Mouse (Mus musculus) MEL (cell line): ENCODE results near the gene Angptl4. TPM values are rescaled to one million over a fixed set of nuclear protein-coding genes. Genes with fewer than 3 reads are reported as not detected.

ENCODE experiments used
- DNase-seq: peaks from one replicate; pipeline ENCODE4 v3.0.0; 2011; ENCODE audit warnings: low read depth, low spot score
- H3K27ac ChIP-seq: 2 replicates; pipeline ENCODE4 v1.5.1; 2012; ENCODE audit warnings: low read depth, mild to moderate bottlenecking, control low read depth, low read length, moderate library complexity; ENCODE audit not compliant: control insufficient read depth
- H3K27me3 ChIP-seq, 2 experiments: fragments of 150-350 bp in 1 of 2; sonication (generic) in 1 of 2; 2 replicates each; pipeline ENCODE4 v1.6.1; 2012; ENCODE audit warnings: low read length in 2 of 2, mild to moderate bottlenecking in 2 of 2, improper control_type of control experiment in 1 of 2, moderate library complexity in 1 of 2; ENCODE audit not compliant: insufficient read depth in 2 of 2, control insufficient read depth in 1 of 2
- H3K36me3 ChIP-seq, 2 experiments: 2 replicates each; pipeline ENCODE4 v1.6.1; 2012 to 2014; ENCODE audit warnings: low read length in 2 of 2, improper control_type of control experiment in 1 of 2, inconsistent platforms in 1 of 2, mild to moderate bottlenecking in 1 of 2; ENCODE audit not compliant: insufficient read depth in 2 of 2, control insufficient read depth in 1 of 2
- H3K4me1 ChIP-seq, 2 experiments: fragments of 150-350 bp in 1 of 2; sonication (generic) in 1 of 2; 2 replicates each; pipeline ENCODE4 v1.6.1; 2012; ENCODE audit warnings: low read length in 2 of 2, improper control_type of control experiment in 1 of 2, mild to moderate bottlenecking in 1 of 2; ENCODE audit not compliant: insufficient read depth in 2 of 2, control insufficient read depth in 1 of 2
- H3K4me3 ChIP-seq, 2 experiments: fragments of 150-350 bp in 1 of 2; sonication (generic) in 1 of 2; 2 replicates each; pipeline ENCODE4 v1.5.1; 2012; ENCODE audit warnings: low read depth in 2 of 2, low read length in 2 of 2, mild to moderate bottlenecking in 2 of 2, moderate library complexity in 2 of 2, control low read depth in 1 of 2, improper control_type of control experiment in 1 of 2; ENCODE audit not compliant: control insufficient read depth in 1 of 2, insufficient read depth in 1 of 2
- H3K79me2 ChIP-seq: 2 replicates; pipeline ENCODE4 v1.6.1; 2012; ENCODE audit warnings: mild to moderate bottlenecking, low read length, moderate library complexity; ENCODE audit not compliant: control insufficient read depth, poor library complexity, insufficient read depth
- H3K9ac ChIP-seq: 2 replicates; pipeline ENCODE4 v1.6.1; 2012; ENCODE audit warnings: low read depth, mild to moderate bottlenecking, control low read depth, low read length, moderate library complexity; ENCODE audit not compliant: control insufficient read depth, poor library complexity, severe bottlenecking
- H3K9me3 ChIP-seq: fragments of 150-350 bp; sonication (generic); replicated peaks from 2 replicates; pipeline ENCODE4 v1.6.1; 2012; ENCODE audit warnings: mild to moderate bottlenecking, low read length, improper control_type of control experiment, moderate library complexity; ENCODE audit not compliant: insufficient read depth
- BHLHE40 ChIP-seq: IDR thresholded peaks from 2 replicates; pipeline ENCODE4 v1.6.1; 2012; ENCODE audit warnings: low read depth, mild to moderate bottlenecking, inconsistent platforms, low read length, improper control_type of control experiment, borderline replicate concordance
- CTCF ChIP-seq, 3 experiments: IDR thresholded peaks in 2 of 3; conservative IDR thresholded peaks in 1 of 3; 2 replicates each; pipeline ENCODE4 v1.5.1; 2011 to 2012; ENCODE audit warnings: low read length in 3 of 3, low read depth in 2 of 3, mild to moderate bottlenecking in 2 of 3, improper control_type of control experiment in 1 of 3, inconsistent platforms in 1 of 3, mixed read lengths in 1 of 3, moderate library complexity in 1 of 3; ENCODE audit not compliant: control insufficient read depth in 1 of 3, insufficient read depth in 1 of 3, poor library complexity in 1 of 3, severe bottlenecking in 1 of 3
- ELF1 ChIP-seq: IDR thresholded peaks from 2 replicates; pipeline ENCODE4 v1.6.1; 2014; ENCODE audit warnings: low read depth, mild to moderate bottlenecking, inconsistent platforms, low read length, improper control_type of control experiment, moderate library complexity
- EP300 ChIP-seq, 2 experiments: IDR thresholded peaks; 2 replicates each; pipeline ENCODE4 v1.6.1; 2011; ENCODE audit warnings: improper control_type of control experiment in 2 of 2, low read length in 2 of 2, low read depth in 1 of 2, mild to moderate bottlenecking in 1 of 2
- ETS1 ChIP-seq: IDR thresholded peaks from 2 replicates; pipeline ENCODE4 v1.6.1; 2012; ENCODE audit warnings: low read depth, mild to moderate bottlenecking, inconsistent platforms, low read length, improper control_type of control experiment, moderate library complexity
- GABPA ChIP-seq: IDR thresholded peaks from 2 replicates; pipeline ENCODE4 v1.6.1; 2012; ENCODE audit warnings: low read depth, mild to moderate bottlenecking, inconsistent platforms, low read length, improper control_type of control experiment, moderate library complexity
- GATA1 ChIP-seq: IDR thresholded peaks from 2 replicates; pipeline ENCODE4 v1.6.1; 2011; ENCODE audit warnings: low read depth, low read length, improper control_type of control experiment
- HCFC1 ChIP-seq: IDR thresholded peaks from 2 replicates; pipeline ENCODE4 v1.6.1; 2012; ENCODE audit warnings: low read depth, mild to moderate bottlenecking, inconsistent platforms, low read length, improper control_type of control experiment, moderate library complexity
- JUND ChIP-seq: IDR thresholded peaks from 2 replicates; pipeline ENCODE4 v1.6.1; 2011; ENCODE audit warnings: low read depth, mild to moderate bottlenecking, improper control_type of control experiment, low read length
- KAT2A ChIP-seq: conservative IDR thresholded peaks from 2 replicates; pipeline ENCODE4 v1.6.1; 2012; ENCODE audit warnings: low read depth, low read length, improper control_type of control experiment, inconsistent platforms
- MAFK ChIP-seq: IDR thresholded peaks from 2 replicates; pipeline ENCODE4 v1.6.1; 2011; ENCODE audit warnings: low read depth, mild to moderate bottlenecking, low read length, improper control_type of control experiment, borderline replicate concordance
- MAX ChIP-seq: IDR thresholded peaks from 2 replicates; pipeline ENCODE4 v1.6.1; 2011; ENCODE audit warnings: low read length, improper control_type of control experiment
- MAZ ChIP-seq: IDR thresholded peaks from 2 replicates; pipeline ENCODE4 v1.6.1; 2012; ENCODE audit warnings: low read depth, mild to moderate bottlenecking, inconsistent platforms, low read length, improper control_type of control experiment
- MEF2A ChIP-seq: IDR thresholded peaks from 2 replicates; pipeline ENCODE4 v1.6.1; 2014; ENCODE audit warnings: low read depth, mild to moderate bottlenecking, inconsistent platforms, low read length, improper control_type of control experiment; ENCODE audit not compliant: poor library complexity, insufficient replicate concordance, severe bottlenecking; ENCODE audit errors: extremely low read depth
- MXI1 ChIP-seq: IDR thresholded peaks from 2 replicates; pipeline ENCODE4 v1.6.1; 2011; ENCODE audit warnings: mild to moderate bottlenecking, low read depth, low read length, improper control_type of control experiment
- MYC ChIP-seq: IDR thresholded peaks from 2 replicates; pipeline ENCODE4 v1.6.1; 2011; ENCODE audit warnings: low read depth, mild to moderate bottlenecking, low read length, improper control_type of control experiment, moderate library complexity
- NELFE ChIP-seq: IDR thresholded peaks from 2 replicates; pipeline ENCODE4 v1.6.1; 2011; ENCODE audit warnings: low read depth, low read length, improper control_type of control experiment
- NRF1 ChIP-seq: IDR thresholded peaks from 2 replicates; pipeline ENCODE4 v1.6.1; 2014; ENCODE audit warnings: low read depth, mild to moderate bottlenecking, inconsistent platforms, low read length, improper control_type of control experiment, moderate library complexity; ENCODE audit not compliant: poor library complexity, insufficient read depth, severe bottlenecking
- POLR2AphosphoS5 ChIP-seq: IDR thresholded peaks from 2 replicates; pipeline ENCODE4 v1.6.1; 2012; ENCODE audit warnings: low read depth, borderline replicate concordance, mild to moderate bottlenecking, inconsistent platforms, low read length, moderate library complexity, mixed read lengths
- RAD21 ChIP-seq: IDR thresholded peaks from 2 replicates; pipeline ENCODE4 v1.6.1; 2011; ENCODE audit warnings: mild to moderate bottlenecking, low read depth, low read length, improper control_type of control experiment
- RCOR1 ChIP-seq: IDR thresholded peaks from 2 replicates; pipeline ENCODE4 v1.6.1; 2012; ENCODE audit warnings: low read depth, mild to moderate bottlenecking, inconsistent platforms, low read length, improper control_type of control experiment
- SMC3 ChIP-seq: IDR thresholded peaks from 2 replicates; pipeline ENCODE4 v1.6.1; 2011; ENCODE audit warnings: low read depth, low read length, improper control_type of control experiment
- UBTF ChIP-seq: IDR thresholded peaks from 2 replicates; pipeline ENCODE4 v1.6.1; 2012; ENCODE audit warnings: low read depth, mild to moderate bottlenecking, inconsistent platforms, low read length, improper control_type of control experiment, moderate library complexity, borderline replicate concordance; ENCODE audit not compliant: insufficient read depth
- USF1 ChIP-seq: IDR thresholded peaks from 2 replicates; pipeline ENCODE4 v1.6.1; 2014; ENCODE audit warnings: low read depth, mild to moderate bottlenecking, inconsistent platforms, low read length, improper control_type of control experiment, moderate library complexity
- USF2 ChIP-seq, 2 experiments: IDR thresholded peaks; 2 replicates each; pipeline ENCODE4 v1.6.1; 2011 to 2012; ENCODE audit warnings: improper control_type of control experiment in 2 of 2, low read length in 2 of 2, borderline replicate concordance in 1 of 2, inconsistent platforms in 1 of 2, low read depth in 1 of 2, mild to moderate bottlenecking in 1 of 2; ENCODE audit not compliant: insufficient read depth in 1 of 2
- ZC3H11A ChIP-seq: IDR thresholded peaks from 2 replicates; pipeline ENCODE4 v1.6.1; 2012; ENCODE audit warnings: low read depth, mild to moderate bottlenecking, inconsistent platforms, low read length, improper control_type of control experiment
- ZKSCAN1 ChIP-seq: IDR thresholded peaks from 2 replicates; pipeline ENCODE4 v1.6.1; 2012; ENCODE audit warnings: low read depth, mild to moderate bottlenecking, inconsistent platforms, low read length, improper control_type of control experiment, moderate library complexity
- polyA plus RNA-seq, 2 experiments: library from polyadenylated mRNA; stranded (reverse) in 1 of 2; unstranded in 1 of 2; fragments of >175 nt in 1 of 2; fragments of >200 nt in 1 of 2; gene quantifications; 2 replicates each; pipeline versions ENCODE4 v1.2.1 to v1.2.4; 2012; ENCODE audit warnings: low replicate concordance in 2 of 2, low read depth in 1 of 2; ENCODE audit not compliant: insufficient read length in 2 of 2, insufficient read depth in 1 of 2, missing spikeins in 1 of 2
- total RNA-seq: library from RNA; depleted of rRNA; stranded (reverse); fragments of 300-350 nt; gene quantifications from 2 replicates; pipeline ENCODE4 v1.2.3, GENCODE M21; 2012

Gene Angptl4
- total and polyA plus RNA-seq, 3 experiments, result 13.5 to 15.8 TPM; not detected in 1

DNA sequence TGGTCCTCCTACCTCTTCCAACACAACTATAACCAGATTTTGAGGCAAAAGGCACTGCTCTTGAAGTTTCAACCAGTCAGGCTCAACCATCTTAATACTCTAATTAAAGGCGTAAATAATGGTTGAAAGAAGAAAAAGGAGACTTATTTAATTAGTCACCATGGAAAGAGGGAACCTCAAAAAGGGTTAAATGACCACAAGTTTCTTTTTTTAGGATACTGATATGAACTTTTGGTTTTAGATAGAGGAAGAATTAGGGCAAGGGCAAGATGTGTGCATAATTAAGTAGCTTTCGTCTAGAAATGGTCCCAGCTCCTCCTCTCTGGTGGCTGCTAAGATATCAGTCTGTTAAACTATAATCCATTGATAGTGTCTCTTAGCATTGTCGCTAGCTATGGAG lies 15.2 kb downstream of the Angptl4 start:
- Histone ChIP-seq H3K9ac (no peak overlapping the region), H3K27me3 (no peaks in the 10 kb centered on the region; a peak in 1 of 4 replicates), H3K36me3 (peaks cover 0 to 4% of the 10 kb centered on the region in 2 experiments; a peak in 2 of 4 replicates), H3K27ac (no peak overlapping the region), H3K79me2 (no peaks in the 10 kb centered on the region), H3K9me3 (no peaks in the 10 kb centered on the region), H3K4me1 (peaks cover 0 to 6% of the 10 kb centered on the region in 2 experiments; a peak in 2 of 4 replicates), H3K4me3 (no peak overlapping the region)
- TF ChIP-seq SMC3 (no peak), GATA1 (peak; percentile 34; the same call in 1 of the 2 replicates), MEF2A (peak; percentile 91), EP300 (IDR thresholded peaks at IDR 0.05; ENCODE audit: low read depth in 1 of 2, low read length in 2 of 2) (0 out of 4 replicates have a peak, but pooled peaks of 1 of the 2 experiments have one; percentile 17)
- peak; percentile 30 for DNase-seq

- Histone ChIP-seq H3K4me3 (peak within 1 kb of the TSS; percentile 84 to 98), H3K36me3 (peaks cover 0 to 14% of the 10 kb centered on the region in 2 experiments; a peak in 2 of 4 replicates), H3K9me3 (no peaks in the 10 kb centered on the region), H3K27me3 (no peaks in the 10 kb centered on the region), H3K4me1 (peaks cover 2 to 18% of the 10 kb centered on the region in 2 experiments; a peak in 3 of 4 replicates), H3K79me2 (peaks cover 38% of the 10 kb centered on the region), H3K27ac (peak within 1 kb of the TSS; percentile 100), H3K9ac (peak within 1 kb of the TSS; percentile 100)
- peak; percentile 100 for DNase-seq
- TF ChIP-seq UBTF (no peak), ZC3H11A (no peak), MXI1 (0 out of 2 replicates have a peak, but pooled peaks have one; percentile 30), MYC (0 out of 2 replicates have a peak, but pooled peaks have one; percentile 48), MAFK (no peak), RAD21 (no peak), MAZ (peak; percentile 23; the same call in 1 of the 2 replicates), NRF1 (0 out of 2 replicates have a peak, but pooled peaks have one; percentile 23), ZKSCAN1 (no peak), GABPA (peak; percentile 86; the same call in 1 of the 2 replicates), ELF1 (peak; percentile 91), JUND (peak; percentile 85; the same call in 1 of the 2 replicates), POLR2AphosphoS5 (no peak), CTCF (IDR thresholded peaks at IDR 0.05 in 2 of 3, conservative IDR thresholded peaks at IDR 0.05 in 1 of 3; ENCODE audit: control insufficient read depth in 1 of 3, insufficient read depth in 1 of 3, low read depth in 2 of 3, low read length in 3 of 3, poor library complexity in 1 of 3, severe bottlenecking in 1 of 3) (no peak), USF1 (no peak), HCFC1 (peak; percentile 86), USF2 (IDR thresholded peaks at IDR 0.05; ENCODE audit: borderline replicate concordance in 1 of 2, insufficient read depth in 1 of 2, low read depth in 1 of 2, low read length in 2 of 2) (no peak), KAT2A (peak; percentile 57), MAX (no peak), BHLHE40 (no peak), EP300 (IDR thresholded peaks at IDR 0.05; ENCODE audit: low read depth in 1 of 2, low read length in 2 of 2) (no peak), ETS1 (peak; percentile 86), RCOR1 (0 out of 2 replicates have a peak, but pooled peaks have one; percentile 23), NELFE (peak; percentile 62)
Observed at GRCm38 (mm10) chr17:33760255-33761165, 21.1 kb downstream of the Angptl4 start, which contains the start of gene Rab11b. Gene Rab11b (minus strand): TSS chr17:33760530.
